Mouse (Mus musculus) frontal cortex, adult (tissue): ENCODE data around the gene Olfr667.

ENCODE experiments used
- ATAC-seq: cut with Nextera tagmentation; 2 replicates; pipeline ENCODE4 v1.9.2; 2017; ENCODE audit warnings: mild to moderate bottlenecking, moderate library complexity, mixed read lengths; ENCODE audit not compliant: low TSS enrichment

Olfr667 gene

GRCm38 (mm10) chr7:104921382-104921781, at the start of gene Olfr667:
Gene Olfr667, minus strand, starts transcription at chr7:104921482.
- ATAC-seq = no peak

- ATAC-seq = no peak
Measured at GRCm38 (mm10) chr7:104962520-104962919, 41.2 kb upstream of the Olfr667 start, which contains the start of gene Olfr670. Gene Olfr670, minus strand, starts transcription at chr7:104962620.

GRCm38 (mm10) chr7:104950234-104950633, 29.0 kb upstream of the Olfr667 start:
- 0 out of 2 replicates have a peak, but pooled peaks have one; percentile 64 for ATAC-seq

- ATAC-seq = no peak
Measured at GRCm38 (mm10) chr7:104933940-104934339, 12.7 kb upstream of the Olfr667 start, which contains the start of gene Olfr669. Gene Olfr669, plus strand, starts transcription at chr7:104934240.

DNA sequence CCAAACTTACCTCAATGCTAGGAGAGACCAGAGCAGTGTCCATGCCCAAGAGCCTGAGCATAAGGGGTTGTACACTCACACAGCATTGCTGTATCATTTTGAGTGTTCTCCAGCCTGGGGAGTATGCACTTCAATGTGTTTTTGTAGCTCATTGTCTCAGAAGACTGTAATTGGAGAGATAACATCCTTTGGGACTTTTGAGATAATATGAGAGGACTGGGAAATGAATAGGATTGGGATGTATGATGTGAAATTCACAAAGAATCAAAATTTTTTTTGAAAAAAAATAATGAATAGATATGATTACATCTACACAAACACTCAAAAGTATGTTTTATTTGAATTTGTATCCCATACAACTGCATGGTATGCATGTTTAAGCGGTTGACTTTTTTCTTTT, 6.7 kb upstream of the Olfr667 start, which contains the start of gene Olfr668:
Gene Olfr668, minus strand, starts transcription at position 101 of the 400 bp plus-strand sequence.
- no peak for ATAC-seq

DNA sequence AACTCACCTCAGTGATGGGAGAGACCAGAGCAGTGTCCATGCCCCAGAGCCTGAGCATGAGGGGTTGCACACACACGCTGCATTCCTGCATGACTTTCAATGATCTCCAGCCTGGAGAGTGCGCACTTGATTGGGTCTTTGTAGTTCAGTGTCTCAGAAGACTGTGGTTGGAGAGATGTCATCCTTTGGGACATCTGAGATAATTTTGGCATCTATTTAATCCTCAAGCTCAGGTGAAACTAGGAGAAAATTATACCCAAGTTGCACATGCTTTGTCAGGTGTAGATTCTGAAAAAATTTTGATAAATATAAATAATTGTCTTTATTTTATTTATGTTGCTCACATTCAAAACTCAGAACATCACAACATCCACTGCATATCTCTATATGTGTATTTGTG, 25.4 kb downstream of the Olfr667 start, which contains the start of gene Olfr666:
Gene Olfr666, minus strand, starts transcription at position 101 of the 400 bp plus-strand sequence.
- no peak for ATAC-seq

DNA sequence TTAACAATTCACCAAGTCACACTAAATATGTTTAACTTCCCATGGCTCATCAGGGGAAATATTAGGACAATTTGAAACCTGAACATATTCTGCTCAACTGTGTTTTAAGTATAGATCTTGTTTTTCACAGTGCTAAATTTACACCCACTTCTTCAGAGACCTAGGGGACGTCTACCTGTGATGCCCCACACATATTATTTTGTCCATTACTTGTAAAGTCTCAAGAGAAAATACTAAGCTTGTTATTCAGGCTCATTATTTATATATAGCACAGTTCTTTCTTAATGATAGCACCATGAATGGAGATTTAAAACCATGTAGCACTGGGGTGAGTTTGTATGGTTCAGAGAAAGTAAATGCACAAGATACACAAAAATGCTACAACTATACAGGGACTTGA, 43.6 kb downstream of the Olfr667 start, which contains the start of gene Olfr665:
Gene Olfr665, plus strand, starts transcription at position 301 of the 400 bp plus-strand sequence.
- ATAC-seq = no peak
